Mouse (Mus musculus): ENCODE data around the gene Ifi205. TPM values are rescaled to one million over a fixed set of nuclear protein-coding genes. Genes with fewer than 3 reads are reported as not detected.

The Ifi205 gene
- total RNA-seq, 2 experiments from 2014 or later: 6.8 to 16.8 TPM

DNA sequence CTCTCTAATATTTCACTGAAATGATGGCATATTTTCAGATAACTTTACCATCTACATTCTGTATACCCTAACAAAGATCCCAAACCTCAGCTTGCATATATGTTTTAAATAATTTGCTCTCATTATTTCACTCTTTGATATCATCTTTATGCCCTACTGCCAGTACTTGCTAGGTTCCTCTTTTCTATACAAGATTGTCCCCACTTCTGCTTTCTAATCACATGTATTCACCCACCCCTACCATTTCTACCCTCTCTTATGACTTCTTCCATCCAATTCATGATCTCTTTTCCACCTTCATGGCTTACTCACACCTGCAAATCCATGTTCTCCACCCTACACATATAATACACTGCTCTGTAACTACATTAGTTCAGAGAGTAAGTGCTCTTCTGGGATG lies 54.0 kb downstream of the Ifi205 start:
- DNase-seq (ENCODE audit: low spot score in 2 of 2): no peak

DNA sequence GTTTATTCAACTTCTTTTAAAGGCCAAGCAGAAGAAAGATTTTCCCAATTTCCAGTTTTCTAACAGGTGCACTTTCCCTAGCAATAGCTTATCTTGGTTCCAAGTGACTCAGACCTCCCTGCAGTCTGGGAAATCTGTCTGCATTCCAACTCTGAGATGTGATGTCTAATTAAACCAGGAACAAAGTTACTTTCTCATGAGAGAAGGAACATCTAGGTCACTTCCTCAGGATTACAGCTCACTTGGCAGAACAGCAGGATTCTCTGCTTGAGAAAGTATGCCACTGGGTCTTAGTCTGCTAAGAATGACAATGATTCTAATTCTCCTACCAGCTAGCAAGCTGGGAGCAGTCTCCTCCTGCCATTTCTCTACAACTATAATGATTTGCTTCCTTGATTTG lies 58.5 kb downstream of the Ifi205 start:
- no peak for DNase-seq (ENCODE audit: low spot score in 2 of 2)

Other genes starting within 250 kb of the Ifi205 start
- 1 to 10 TPM; 3.1 to 5.3 TPM for gene Ifi211, start 118.8 kb downstream of the Ifi205 start, total RNA-seq (2021)
- gene Mndal, start 89.3 kb downstream of the Ifi205 start, total RNA-seq (2021): 10 to 100 TPM; 14.6 to 15.3 TPM
- gene Ifi203, start 89.1 kb downstream of the Ifi205 start, total RNA-seq (2021): 10 to 100 TPM; 10.3 to 14.7 TPM
- gene Ifi202b, start 49.1 kb downstream of the Ifi205 start, total RNA-seq (2021): not detected
- not detected for gene Olfr433, start 8.9 kb upstream of the Ifi205 start, total RNA-seq (2021)
- gene Olfr432, start 17.4 kb upstream of the Ifi205 start, total RNA-seq (2021): not detected
- gene Olfr430, start 34.8 kb upstream of the Ifi205 start, total RNA-seq (2021): not detected
- not detected for gene Olfr429, start 52.5 kb upstream of the Ifi205 start, total RNA-seq (2021)
- gene Olfr427, start 65.1 kb upstream of the Ifi205 start, total RNA-seq (2021): not detected
- gene Olfr231, start 89.4 kb upstream of the Ifi205 start, total RNA-seq (2021): not detected
- gene Olfr424, start 99.7 kb upstream of the Ifi205 start, total RNA-seq (2021): not detected
- gene Olfr420, start 123.8 kb upstream of the Ifi205 start, total RNA-seq (2021): not detected
- under 1 TPM; 0.23 to 0.67 TPM for gene Spta1, start 141.0 kb upstream of the Ifi205 start, total RNA-seq (2021)
- gene Olfr419, start 220.3 kb upstream of the Ifi205 start, total RNA-seq (2021): not detected